Mouse (Mus musculus): Measurements from ENCODE around the gene Cyp4f39.

Gene Cyp4f39

GRCm38 (mm10) chr17:32452482-32452881, at the start of gene Cyp4f39:
Cyp4f39 (plus strand) TSS chr17:32452723.
- peak; percentile 12 for DNase-seq

GRCm38 (mm10) chr17:32402779-32403157, 49.8 kb upstream of the Cyp4f39 start:
- no peak for DNase-seq

- no peak for DNase-seq
Measured at GRCm38 (mm10) chr17:32403417-32403816, 49.1 kb upstream of the Cyp4f39 start, which contains the start of gene Rasal3. Rasal3 (minus strand) TSS chr17:32403583.

GRCm38 (mm10) chr17:32411898-32412297, 40.6 kb upstream of the Cyp4f39 start:
- no peak for DNase-seq

- DNase-seq, result no peak
Measured at GRCm38 (mm10) chr17:32415417-32416020, 37.0 kb upstream of the Cyp4f39 start.

GRCm38 (mm10) chr17:32416771-32417170, 35.8 kb upstream of the Cyp4f39 start:
- DNase-seq, result no peak

- DNase-seq, result no peak
Measured at GRCm38 (mm10) chr17:32419989-32420388, 32.5 kb upstream of the Cyp4f39 start.

- DNase-seq, result no peak
Measured at GRCm38 (mm10) chr17:32420781-32421180, 31.7 kb upstream of the Cyp4f39 start.

- no peak for DNase-seq
Measured at GRCm38 (mm10) chr17:32424034-32424433, 28.5 kb upstream of the Cyp4f39 start, which contains the start of gene Pglyrp2. Pglyrp2 (minus strand) TSS chr17:32424167.

- no peak for DNase-seq
Measured at GRCm38 (mm10) chr17:32426610-32427009, 25.9 kb upstream of the Cyp4f39 start.

- DNase-seq, result no peak
Measured at GRCm38 (mm10) chr17:32431972-32432371, 20.6 kb upstream of the Cyp4f39 start.

GRCm38 (mm10) chr17:32434324-32434723, 18.2 kb upstream of the Cyp4f39 start:
- DNase-seq, result no peak

GRCm38 (mm10) chr17:32435151-32435550, 17.4 kb upstream of the Cyp4f39 start:
- DNase-seq, result peak; percentile 21

GRCm38 (mm10) chr17:32437106-32437505, 15.4 kb upstream of the Cyp4f39 start:
- DNase-seq, result no peak

- DNase-seq, result no peak
Measured at GRCm38 (mm10) chr17:32443245-32443644, 9.3 kb upstream of the Cyp4f39 start.

GRCm38 (mm10) chr17:32445016-32445415, 7.5 kb upstream of the Cyp4f39 start:
- no peak for DNase-seq

GRCm38 (mm10) chr17:32447195-32447594, 5.3 kb upstream of the Cyp4f39 start:
- DNase-seq, result no peak

- no peak for DNase-seq
Measured at GRCm38 (mm10) chr17:32449042-32449441, 3.5 kb upstream of the Cyp4f39 start.

- DNase-seq, result no peak
Measured at GRCm38 (mm10) chr17:32450844-32451537, 1.5 kb upstream of the Cyp4f39 start.

- DNase-seq, result no peak
Measured at GRCm38 (mm10) chr17:32454188-32454587, 1.7 kb downstream of the Cyp4f39 start.

GRCm38 (mm10) chr17:32454997-32455396, 2.5 kb downstream of the Cyp4f39 start:
- DNase-seq, result no peak

GRCm38 (mm10) chr17:32468494-32468893, 16.0 kb downstream of the Cyp4f39 start:
- peak; percentile 52 for DNase-seq

- no peak for DNase-seq
Measured at GRCm38 (mm10) chr17:32470795-32471194, 18.3 kb downstream of the Cyp4f39 start.

- no peak for DNase-seq
Measured at GRCm38 (mm10) chr17:32472176-32472575, 19.7 kb downstream of the Cyp4f39 start.
